Mouse (Mus musculus): ENCODE results near the gene Neurl1a.

DNA sequence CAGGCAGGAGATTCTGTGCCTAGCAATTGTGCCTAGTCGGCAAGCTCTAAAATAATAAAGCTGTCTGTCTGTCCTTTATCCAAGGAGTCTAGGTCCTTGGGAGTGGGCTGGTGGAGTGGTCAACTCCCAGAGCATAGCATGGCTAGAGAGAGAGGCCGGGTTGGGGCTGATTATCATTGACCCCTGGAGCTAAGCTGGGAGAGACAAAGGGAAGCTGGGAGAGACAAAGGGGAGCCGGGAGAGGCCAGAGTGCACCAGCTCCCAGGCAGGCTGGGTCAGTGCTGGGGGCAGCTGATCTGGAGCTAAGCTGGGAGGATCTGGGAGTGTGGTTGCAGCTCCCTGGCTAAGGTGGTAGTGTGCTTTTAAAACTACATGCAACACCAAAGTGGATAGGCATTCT lies 11.9 kb upstream of the Neurl1a start:
- TF ChIP-seq CTCF (IDR thresholded peaks at IDR 0.05; ENCODE audit: control insufficient read depth, insufficient read depth, low read length): no peak
- TF ChIP-seq POLR2A (IDR thresholded peaks at IDR 0.05; ENCODE audit: borderline replicate concordance, control insufficient read depth, low read depth, low read length): no peak

Measured in bone marrow, adult 2 months (tissue).